Mouse (Mus musculus) small intestine, adult 2 months (tissue): Measurements from ENCODE around the gene Tspan33. TPM values are rescaled to one million over a fixed set of nuclear protein-coding genes. Genes with fewer than 3 reads are reported as not detected.

Experiments
- H3K27ac ChIP-seq: fragments of 200-500 bp; 2 replicates; pipeline ENCODE4 v1.5.1; 2012; ENCODE audit warnings: low read depth, low read length, control low read depth, inconsistent platforms; ENCODE audit not compliant: insufficient read depth
- H3K27me3 ChIP-seq: fragments of 200-500 bp; 2 replicates; pipeline ENCODE4 v1.6.1; 2012; ENCODE audit warnings: mild to moderate bottlenecking, moderate library complexity, low read length, inconsistent platforms; ENCODE audit not compliant: control insufficient read depth, insufficient read depth
- H3K36me3 ChIP-seq: fragments of 200-500 bp; 2 replicates; pipeline ENCODE4 v1.6.1; 2012; ENCODE audit warnings: mild to moderate bottlenecking, low read length, control low read depth, inconsistent platforms; ENCODE audit not compliant: control insufficient read depth, insufficient read depth
- H3K4me1 ChIP-seq: fragments of 200-500 bp; 2 replicates; pipeline ENCODE4 v1.6.1; 2012; ENCODE audit warnings: low read length, inconsistent platforms, mixed read lengths; ENCODE audit not compliant: control insufficient read depth, insufficient read depth, insufficient read length
- H3K4me3 ChIP-seq: fragments of 200-500 bp; 2 replicates; pipeline ENCODE4 v1.5.1; 2012; ENCODE audit warnings: low read depth, mild to moderate bottlenecking, control low read depth, inconsistent platforms, low read length, moderate library complexity
- CTCF ChIP-seq: fragments of 200-500 bp; IDR thresholded peaks from 2 replicates; pipeline ENCODE4 v1.5.1; 2012; ENCODE audit warnings: low read depth, mild to moderate bottlenecking, control low read depth, inconsistent platforms, low read length, moderate library complexity, mixed read lengths; ENCODE audit not compliant: insufficient replicate concordance, insufficient read length; ENCODE audit errors: extremely low read depth
- POLR2A ChIP-seq: fragments of 200-500 bp; IDR thresholded peaks from 2 replicates; pipeline ENCODE4 v1.6.1; 2012; ENCODE audit warnings: low read depth, mild to moderate bottlenecking, control low read depth, inconsistent platforms, low read length, moderate library complexity
- WGBS: fragments of 180-500 bp; shearing (Covaris S2); methylation state at CpG from one replicate; pipeline ENCODE4 v1.1.7; 2018; 5-methylcytosine and 5-hydroxymethylcytosine counted together
- polyA plus RNA-seq: library from polyadenylated mRNA; depleted of rRNA; stranded (reverse); fragments of >200 nt; gene quantifications from 2 replicates; pipeline ENCODE4 v1.2.3, GENCODE M21; 2012; rRNA removed

Gene Tspan33
- polyA plus RNA-seq, 1 experiment: 1.8 TPM

DNA sequence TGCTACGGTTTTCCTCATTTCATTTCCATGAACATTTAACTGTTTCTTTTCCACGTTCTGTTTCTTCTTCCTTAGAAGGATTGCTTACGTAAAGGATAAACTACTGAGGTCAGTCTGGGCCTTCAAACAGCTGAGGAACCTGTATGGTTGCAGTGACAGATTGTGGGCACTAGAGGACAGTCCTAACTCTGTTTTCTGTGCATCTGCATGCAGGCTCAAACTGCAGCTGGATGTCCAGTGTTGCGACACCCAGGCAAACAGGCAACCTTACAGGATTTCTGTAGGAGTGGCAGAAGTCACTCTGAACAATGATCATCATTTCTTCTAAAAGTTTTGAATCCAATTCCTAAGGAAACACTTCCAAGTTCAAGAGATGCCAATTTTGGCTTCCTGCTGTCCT, 68.5 kb downstream of the Tspan33 start:
- Histone ChIP-seq H3K36me3 (no peaks in the 10 kb centered on the region), H3K27me3 (no peaks in the 10 kb centered on the region), H3K4me1 (no peaks in the 10 kb centered on the region), H3K4me3 (no peak overlapping the region), H3K27ac (no peak overlapping the region)
- 64% methylated on average over 4 of the region's 4 CpGs for WGBS
- peak; percentile 54; the same call in 1 of the 2 replicates for TF ChIP-seq CTCF
- TF ChIP-seq POLR2A: no peak

DNA sequence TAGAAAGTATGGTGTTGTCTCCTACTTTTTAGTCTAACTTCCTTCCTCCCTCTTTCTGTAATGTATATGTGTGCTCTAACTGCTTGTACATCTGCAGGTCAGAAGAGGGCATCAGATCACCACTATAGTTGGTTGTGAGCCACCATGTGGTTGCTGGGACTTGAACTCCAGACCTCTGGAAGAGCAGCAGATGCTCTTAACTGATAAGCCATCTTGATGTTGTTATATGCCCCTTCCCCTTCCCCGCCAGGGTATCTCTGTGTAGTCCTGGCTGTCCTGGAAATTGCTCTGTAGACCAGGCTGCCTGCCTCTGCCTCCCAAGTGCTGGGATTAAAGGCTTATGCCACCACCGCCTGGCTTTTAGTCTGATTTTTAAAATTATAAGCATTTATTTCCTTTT, 72.9 kb downstream of the Tspan33 start:
- H3K27ac ChIP-seq: no peak overlapping the region
- 93% methylated on average over 2 of the region's 2 CpGs for WGBS
- no peaks in the 10 kb centered on the region for H3K27me3 ChIP-seq
- H3K36me3 ChIP-seq: no peaks in the 10 kb centered on the region
- H3K4me1 ChIP-seq: peaks cover 6% of the 10 kb centered on the region; the same call in 1 of the 2 replicates
- TF ChIP-seq CTCF: no peak; the same call in 1 of the 2 replicates
- TF ChIP-seq POLR2A: no peak
- no peak overlapping the region for H3K4me3 ChIP-seq

Other genes starting within 250 kb of the Tspan33 start
- 108 and 205 TPM in 2 replicates for gene Atp6v1f, start 226.5 kb upstream of the Tspan33 start, polyA plus RNA-seq
- gene Atp6v1fnb, start 222.8 kb upstream of the Tspan33 start, polyA plus RNA-seq: 0.20 and 0.22 TPM in 2 replicates
- gene Kcp, start 186.3 kb upstream of the Tspan33 start, polyA plus RNA-seq: 3.0 and 3.4 TPM in 2 replicates
- gene Irf5, start 167.6 kb upstream of the Tspan33 start, polyA plus RNA-seq: 11.9 and 14.9 TPM in 2 replicates
- 6.4 and 16.9 TPM in 2 replicates for gene Tnpo3, start 84.3 kb upstream of the Tspan33 start, polyA plus RNA-seq
- 11.5 and 11.9 TPM in 2 replicates for gene Smo, start 41.3 kb downstream of the Tspan33 start, polyA plus RNA-seq
- gene Ahcyl2, start 73.8 kb downstream of the Tspan33 start, polyA plus RNA-seq: 84.6 and 110 TPM in 2 replicates
- 0.41 and 0.98 TPM in 2 replicates for gene Strip2, start 222.8 kb downstream of the Tspan33 start, polyA plus RNA-seq